Mouse (Mus musculus) right cerebral cortex, adult 18-20 months (tissue): ENCODE data around the gene Msx1.

Source experiments
- DNase-seq: peaks from one replicate; pipeline ENCODE4 v3.0.0; 2022; ENCODE audit warnings: mixed read lengths

Msx1 gene

GRCm38 (mm10) chr5:37825611-37826445, 1.4 kb upstream of the Msx1 start:
- DNase-seq, result no peak

- DNase-seq, result no peak
Observed at GRCm38 (mm10) chr5:37825111-37825600, 773 bp upstream of the Msx1 start.

- no peak for DNase-seq
Observed at GRCm38 (mm10) chr5:37823721-37824460, 492 bp downstream of the Msx1 start.

- no peak for DNase-seq
Observed at GRCm38 (mm10) chr5:37822791-37823720, 1.3 kb downstream of the Msx1 start.

- no peak for DNase-seq
Observed at GRCm38 (mm10) chr5:37822116-37822707, 2.2 kb downstream of the Msx1 start.

- DNase-seq, result no peak
Observed at GRCm38 (mm10) chr5:37821111-37821601, 3.2 kb downstream of the Msx1 start.

GRCm38 (mm10) chr5:37820689-37821088, 3.7 kb downstream of the Msx1 start:
- no peak for DNase-seq

GRCm38 (mm10) chr5:37819971-37820370, 4.4 kb downstream of the Msx1 start:
- DNase-seq, result no peak

- no peak for DNase-seq
Observed at GRCm38 (mm10) chr5:37819541-37819940, 4.8 kb downstream of the Msx1 start.

GRCm38 (mm10) chr5:37818533-37819215, 5.7 kb downstream of the Msx1 start:
- no peak for DNase-seq

- no peak for DNase-seq
Observed at GRCm38 (mm10) chr5:37817658-37818532, 6.5 kb downstream of the Msx1 start.

- no peak for DNase-seq
Observed at GRCm38 (mm10) chr5:37816907-37817657, 7.3 kb downstream of the Msx1 start.

GRCm38 (mm10) chr5:37815909-37816308, 8.5 kb downstream of the Msx1 start:
- no peak for DNase-seq

GRCm38 (mm10) chr5:37814169-37814568, 10.2 kb downstream of the Msx1 start:
- DNase-seq, result no peak

- DNase-seq, result no peak
Observed at GRCm38 (mm10) chr5:37805291-37805690, 19.1 kb downstream of the Msx1 start.

- DNase-seq, result no peak
Observed at GRCm38 (mm10) chr5:37804512-37805118, 19.8 kb downstream of the Msx1 start.

- no peak for DNase-seq
Observed at GRCm38 (mm10) chr5:37797251-37797650, 27.1 kb downstream of the Msx1 start.

GRCm38 (mm10) chr5:37796751-37797150, 27.6 kb downstream of the Msx1 start:
- DNase-seq, result no peak

- no peak for DNase-seq
Observed at GRCm38 (mm10) chr5:37795691-37796090, 28.7 kb downstream of the Msx1 start.
